Mouse (Mus musculus): ENCODE results near the gene Acot12.
A peak's percentile ranks its signal among the peaks of the same experiment; 100 is the strongest.

Acot12 gene

DNA sequence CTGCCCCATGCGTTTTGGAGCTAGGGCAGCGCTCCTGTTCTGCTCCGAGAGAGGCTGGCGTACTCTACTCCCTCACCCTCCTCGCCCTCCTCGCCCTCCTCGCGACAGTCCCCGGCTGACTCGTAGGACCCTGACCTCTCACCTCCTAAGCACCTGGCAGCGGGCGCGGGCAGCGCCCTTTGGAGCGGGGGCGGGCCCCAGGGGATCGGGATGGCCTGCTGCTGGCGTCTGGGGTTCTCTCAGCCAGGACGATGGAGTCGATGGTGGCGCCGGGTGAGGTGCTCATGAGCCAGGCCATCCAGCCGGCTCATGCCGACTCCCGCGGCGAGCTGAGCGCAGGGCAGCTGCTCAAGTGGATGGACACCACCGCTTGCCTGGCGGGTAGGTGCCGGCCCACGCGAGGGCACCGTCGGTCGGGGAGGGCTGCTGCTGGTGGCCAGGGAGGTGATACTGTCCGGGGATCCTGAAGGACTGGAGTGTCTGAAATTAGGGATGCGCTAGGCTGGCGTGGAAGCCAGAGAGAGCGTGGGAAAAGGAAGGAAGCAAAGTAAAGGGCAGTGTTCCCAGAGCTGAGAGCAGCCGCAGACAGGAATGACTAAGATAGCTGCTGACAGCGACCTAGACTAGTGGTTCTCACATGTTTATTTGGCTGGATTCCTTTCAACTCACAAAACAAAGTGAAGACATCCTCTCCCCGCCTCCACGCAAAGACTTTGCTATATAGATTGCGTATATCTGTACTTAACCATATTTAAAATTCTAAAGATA, at the start of gene Acot12:
Acot12 (plus strand) TSS at position 233 of the 768 bp plus-strand sequence.
- no peak for DNase-seq (ENCODE audit: low read depth in 1 of 2, low spot score in 2 of 2)

DNA sequence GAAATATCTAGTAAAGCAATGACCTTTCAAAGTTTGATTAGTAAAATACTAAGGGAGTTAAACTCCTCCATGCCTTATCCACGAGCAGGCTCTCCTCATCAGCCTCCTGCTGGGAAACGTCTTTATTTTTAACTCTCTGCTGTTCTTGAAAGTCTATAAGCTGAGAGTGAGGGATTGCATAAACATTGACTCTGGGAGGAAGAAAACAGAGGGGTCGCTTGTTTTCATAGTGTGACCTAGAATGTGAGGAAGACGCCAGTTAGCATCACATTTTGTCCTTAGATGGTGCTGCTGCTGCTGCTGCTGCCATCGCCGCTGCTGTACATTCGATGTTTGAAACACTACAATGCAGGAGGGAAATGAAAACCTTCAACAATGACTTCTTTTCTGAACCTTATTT, 47.7 kb upstream of the Acot12 start:
- DNase-seq (ENCODE audit: low read depth in 1 of 2, low spot score in 2 of 2) = no peak

DNA sequence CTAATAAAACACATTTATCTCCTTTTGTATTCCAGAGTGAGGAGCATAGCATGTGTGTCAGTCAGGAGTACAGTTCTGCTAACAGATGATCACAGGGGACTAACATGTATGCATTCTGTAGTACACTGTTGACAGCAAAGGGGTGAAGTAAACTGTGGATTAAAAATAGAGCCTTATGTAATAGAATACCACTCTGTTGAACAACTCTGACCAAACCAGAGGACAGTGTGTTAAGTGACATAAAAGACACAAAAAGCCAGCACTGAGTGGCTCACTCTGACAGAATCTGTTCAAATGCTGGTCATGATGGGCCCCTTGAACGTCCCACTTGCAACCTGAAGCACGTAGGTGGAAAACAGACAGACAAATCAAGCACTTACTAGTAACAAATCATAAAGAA, 45.9 kb upstream of the Acot12 start:
- no peak for DNase-seq (ENCODE audit: low read depth in 1 of 2, low spot score in 2 of 2)

DNA sequence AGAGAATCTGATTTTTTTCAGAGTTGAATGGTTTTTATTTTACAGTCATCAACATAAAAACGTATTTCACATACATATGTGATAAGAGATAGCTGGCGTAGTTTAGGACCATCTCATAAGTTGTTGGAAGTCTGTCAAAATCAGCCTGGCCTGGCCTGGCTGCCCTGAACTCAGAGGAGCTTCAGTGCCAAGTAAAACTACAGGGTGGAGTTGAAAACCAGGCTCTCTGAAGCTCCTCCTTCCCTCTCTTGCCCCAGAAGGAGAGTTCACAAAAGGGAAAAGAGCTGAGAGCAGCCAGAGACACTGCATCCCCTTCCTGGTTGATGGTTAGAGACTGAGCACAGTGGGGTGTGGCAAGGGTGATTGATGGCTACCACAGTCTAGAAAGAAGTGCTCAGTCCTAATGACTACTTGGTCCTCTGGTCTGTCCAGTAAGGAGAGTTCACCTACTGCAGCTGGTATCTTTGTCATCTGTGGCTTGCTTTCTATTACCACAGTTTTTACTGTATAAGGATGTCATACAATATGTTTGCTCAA, 45.1 kb upstream of the Acot12 start:
- DNase-seq (ENCODE audit: low read depth in 1 of 2, low spot score in 2 of 2) = no peak

DNA sequence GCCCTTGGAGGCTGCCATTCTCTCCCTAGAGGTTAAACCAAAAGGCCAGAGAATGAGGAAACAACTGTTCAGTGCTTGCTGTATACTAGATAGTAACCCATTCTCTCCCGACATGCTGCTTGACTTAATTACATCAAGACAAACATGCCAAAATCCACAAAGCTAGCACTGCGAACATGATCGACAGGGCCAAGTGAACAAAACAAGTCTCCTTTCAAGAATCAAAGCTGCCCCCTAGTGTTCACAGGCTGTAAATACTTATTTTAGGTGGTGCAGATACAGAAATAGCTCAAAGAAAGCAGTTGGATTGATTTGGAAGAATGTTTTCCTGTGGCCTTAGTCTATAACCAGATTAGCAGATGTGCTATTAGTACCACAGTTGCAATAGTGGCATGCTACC, 44.3 kb upstream of the Acot12 start:
- DNase-seq (ENCODE audit: low read depth in 1 of 2, low spot score in 2 of 2) = no peak

DNA sequence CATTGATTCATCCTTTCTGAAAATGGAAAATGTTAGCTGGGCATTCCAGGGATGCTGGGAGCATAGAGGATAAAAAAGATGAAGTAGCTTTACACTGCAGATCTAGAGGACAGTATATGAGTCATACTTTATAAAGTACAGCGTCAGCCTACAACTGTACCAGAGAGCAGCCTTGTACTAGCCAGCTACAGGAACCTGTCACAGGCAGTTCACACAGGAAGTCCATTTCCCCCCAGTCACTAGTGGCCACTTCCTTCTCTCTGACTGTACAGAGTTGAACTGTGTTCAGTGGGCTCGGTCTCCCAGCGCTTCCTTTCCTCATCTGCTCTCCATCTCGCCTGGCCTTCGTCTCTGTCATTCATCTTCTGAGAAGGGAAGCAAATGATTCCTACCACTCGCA, 39.0 kb upstream of the Acot12 start:
- DNase-seq (ENCODE audit: low read depth in 1 of 2, low spot score in 2 of 2) = peak in 1 of 2 experiments; percentile 13

DNA sequence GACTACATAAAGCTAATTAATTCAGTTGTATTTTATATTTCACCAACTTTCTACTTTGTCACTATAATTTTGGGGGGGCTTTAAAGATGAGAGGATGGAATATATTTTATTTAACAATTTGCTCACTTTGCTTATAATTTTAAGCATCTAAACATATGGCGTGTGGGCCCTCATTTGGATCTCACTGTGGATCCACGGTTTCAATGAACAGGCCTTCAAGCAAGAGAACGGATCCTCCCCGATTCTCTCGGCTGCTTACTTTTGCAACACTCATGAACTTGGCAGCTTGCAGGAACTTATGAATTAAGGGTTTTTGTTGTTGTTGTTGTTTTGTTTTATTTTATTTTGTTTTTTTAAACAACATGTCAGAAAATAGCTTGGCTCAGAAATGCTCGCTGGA, 21.8 kb upstream of the Acot12 start:
- DNase-seq (ENCODE audit: low read depth in 1 of 2, low spot score in 2 of 2) = no peak

DNA sequence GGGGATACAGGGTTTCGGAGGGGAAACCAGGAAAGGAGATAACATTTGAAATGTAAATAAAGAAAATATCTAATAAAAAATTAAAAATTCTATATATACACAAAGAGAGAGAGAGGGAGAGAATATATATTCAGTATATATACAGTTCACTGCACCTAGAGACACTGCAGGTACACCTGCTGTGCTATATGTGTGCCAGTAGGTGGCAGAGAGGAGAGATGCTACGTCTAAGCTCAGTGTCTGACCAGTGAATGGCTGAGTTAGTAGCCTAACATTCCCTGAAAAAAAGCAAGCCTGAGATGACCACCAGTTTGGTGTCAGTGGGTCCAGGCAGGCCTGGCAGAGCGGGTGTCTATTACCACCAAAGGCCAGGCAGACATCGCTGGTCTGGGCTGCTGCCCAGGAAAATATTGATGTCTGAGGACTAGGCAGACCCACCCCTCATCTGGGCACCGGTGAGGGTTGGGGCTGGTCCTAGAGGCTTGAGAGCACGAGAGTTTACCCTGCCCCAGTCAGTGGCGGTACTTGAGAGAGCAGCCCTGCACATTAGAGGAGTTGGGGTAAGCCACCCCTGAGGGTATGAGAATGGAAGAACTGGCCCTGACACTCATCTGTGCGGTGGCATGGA, 18.1 kb upstream of the Acot12 start:
- DNase-seq (ENCODE audit: low read depth in 1 of 2, low spot score in 2 of 2) = no peak

DNA sequence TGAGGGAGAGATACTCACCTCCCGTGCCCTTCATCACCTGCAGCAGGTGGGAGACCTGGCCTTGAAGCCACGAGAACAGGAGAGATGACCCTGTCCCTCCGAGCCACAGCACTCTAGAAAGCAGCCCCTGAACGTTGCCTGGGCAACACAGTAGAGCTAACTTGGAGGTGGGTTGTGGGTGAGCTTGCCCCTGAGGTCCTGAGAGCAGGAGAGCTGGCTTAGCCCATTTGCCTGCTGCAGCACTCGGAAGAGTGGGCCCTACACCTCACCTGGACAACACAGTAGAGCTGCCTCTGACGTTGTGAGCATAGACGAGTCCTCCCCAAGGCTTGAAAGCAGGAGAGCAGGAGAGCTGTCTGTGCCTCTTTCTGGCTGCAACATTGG, 17.6 kb upstream of the Acot12 start:
- DNase-seq (ENCODE audit: low read depth in 1 of 2, low spot score in 2 of 2) = no peak

DNA sequence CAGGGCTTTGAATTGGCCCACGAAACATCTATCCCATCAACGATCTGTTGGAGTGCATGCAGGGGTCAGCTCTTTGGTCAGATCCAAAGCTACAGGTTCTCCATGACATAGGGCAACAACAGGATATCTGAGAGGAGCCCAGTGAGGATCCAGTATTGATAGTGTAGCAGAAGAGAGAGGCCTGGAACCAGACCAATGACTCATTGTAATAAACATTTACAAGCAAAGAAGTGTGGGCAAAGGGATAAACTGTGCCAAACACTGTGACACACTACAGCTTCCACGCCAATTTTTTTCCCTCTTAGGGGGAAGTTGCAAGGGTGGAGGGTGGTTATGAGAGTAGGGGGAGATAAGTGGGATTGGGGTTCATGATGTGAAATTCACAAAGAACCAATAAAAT, 17.1 kb upstream of the Acot12 start:
- no peak for DNase-seq (ENCODE audit: low read depth in 1 of 2, low spot score in 2 of 2)

DNA sequence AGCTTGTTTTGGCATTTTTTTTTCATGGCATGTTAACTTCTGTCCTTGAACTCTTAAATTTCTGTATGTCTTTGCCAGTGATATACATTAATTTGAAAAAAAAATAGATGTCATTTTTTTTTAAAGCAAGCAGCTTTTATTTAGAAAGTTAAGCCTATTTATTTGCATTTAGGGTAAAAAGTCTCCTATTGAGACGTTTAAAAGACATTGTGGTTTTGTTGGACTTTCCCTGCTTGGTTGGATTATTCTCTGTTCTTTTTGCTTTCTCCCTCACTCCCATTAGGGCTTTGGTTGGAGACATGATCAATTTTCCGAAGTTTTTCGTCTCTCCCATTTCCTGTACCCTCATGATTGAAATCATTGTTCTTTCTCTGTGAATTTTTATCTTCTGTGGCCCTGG, 16.2 kb upstream of the Acot12 start:
- DNase-seq (ENCODE audit: low read depth in 1 of 2, low spot score in 2 of 2) = no peak

DNA sequence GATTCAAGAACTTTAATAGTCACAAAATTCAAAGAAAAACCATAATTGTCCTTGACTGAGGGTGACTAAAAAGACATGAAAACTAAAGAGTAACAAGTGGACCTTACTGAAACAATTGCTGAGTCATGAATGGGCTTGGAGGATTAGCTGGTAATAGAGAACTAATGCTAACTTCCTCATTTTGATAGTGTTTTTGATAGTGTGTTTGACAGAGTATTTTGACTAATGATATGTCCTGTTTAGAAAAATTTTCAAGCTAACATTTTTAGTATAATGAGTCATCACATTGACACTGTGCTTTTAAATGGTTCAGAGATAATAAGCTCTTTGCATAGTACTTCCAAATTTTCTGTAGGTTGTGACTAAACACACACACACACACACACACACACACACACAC, 13.4 kb upstream of the Acot12 start:
- DNase-seq (ENCODE audit: low read depth in 1 of 2, low spot score in 2 of 2) = no peak

DNA sequence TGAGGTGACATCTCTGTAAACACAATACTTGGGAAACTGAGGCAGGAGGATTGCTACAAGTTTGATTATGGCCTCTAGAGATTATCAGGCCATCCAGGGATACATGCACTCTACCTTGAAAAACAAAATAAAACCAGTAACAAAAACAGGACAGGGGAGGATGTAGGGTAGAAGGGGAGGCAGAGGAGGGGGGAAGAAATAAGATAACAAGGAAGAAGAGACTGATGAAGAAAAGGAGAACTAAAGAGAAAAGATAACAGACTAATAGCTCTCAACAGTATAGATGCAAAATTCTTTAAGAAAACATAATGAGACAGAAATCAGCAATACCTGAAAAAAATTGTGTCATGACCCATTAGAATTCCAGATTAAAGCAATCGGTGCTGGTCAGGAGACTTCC, 4.1 kb upstream of the Acot12 start:
- DNase-seq (ENCODE audit: low read depth in 1 of 2, low spot score in 2 of 2) = no peak

DNA sequence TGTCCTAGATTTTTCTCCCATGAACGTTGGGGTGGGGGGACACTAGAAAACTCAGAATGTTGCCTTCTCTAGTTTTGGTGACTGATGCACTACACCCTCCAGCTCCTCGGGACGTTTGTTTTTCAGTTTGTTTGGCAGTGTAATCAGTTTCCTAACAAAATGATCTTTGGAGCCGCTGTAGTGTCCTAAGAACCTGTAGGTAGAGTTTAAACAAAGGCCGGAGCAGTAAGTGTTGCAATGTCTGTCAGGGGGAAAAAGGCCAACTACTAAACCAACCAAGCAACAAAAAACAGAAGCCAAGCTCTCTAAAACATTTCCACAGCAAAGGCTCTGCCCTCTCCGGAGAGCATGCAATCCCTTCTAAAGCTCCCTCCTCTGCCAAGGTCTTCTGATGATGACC, 461 bp upstream of the Acot12 start:
- no peak for DNase-seq (ENCODE audit: low read depth in 1 of 2, low spot score in 2 of 2)

DNA sequence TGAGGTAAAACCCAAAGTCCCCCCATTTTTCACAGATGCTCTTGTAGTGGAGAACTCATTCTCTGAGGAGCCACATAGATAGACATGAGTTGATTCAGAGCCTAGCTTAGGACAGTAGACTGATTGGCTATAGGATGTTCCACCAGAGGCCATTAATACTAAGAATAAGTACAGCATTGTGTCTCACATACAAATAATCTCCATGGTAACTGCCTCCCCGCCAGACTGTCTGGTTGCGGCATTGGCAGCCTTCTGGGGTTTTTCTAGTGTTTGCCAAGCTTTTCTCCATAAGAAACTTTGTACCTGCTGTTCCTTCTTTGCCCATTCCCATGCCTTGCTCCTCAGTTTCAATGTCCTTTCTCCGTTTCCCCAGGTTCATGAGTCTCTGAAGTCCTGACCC, 1.9 kb downstream of the Acot12 start:
- DNase-seq (ENCODE audit: low read depth in 1 of 2, low spot score in 2 of 2) = no peak

DNA sequence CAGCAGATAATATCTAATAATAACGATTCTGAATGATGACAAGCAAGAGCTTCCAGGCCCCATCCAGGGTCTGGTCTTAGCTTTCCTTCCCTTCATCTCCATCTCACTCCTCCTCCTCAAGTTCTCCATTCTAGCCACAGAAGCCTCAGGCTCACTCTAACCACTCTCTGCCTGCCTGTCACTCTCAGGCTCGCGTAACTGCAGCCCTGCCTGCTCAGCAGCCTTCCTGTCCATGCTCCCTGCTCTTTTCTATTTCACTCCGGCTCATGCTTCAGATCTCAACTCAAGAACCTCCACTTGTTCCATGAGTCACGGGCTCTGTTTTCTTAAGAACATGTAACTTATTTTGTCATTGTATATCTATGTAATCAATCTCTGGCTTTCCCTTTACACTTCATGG, 5.2 kb downstream of the Acot12 start:
- DNase-seq (ENCODE audit: low read depth in 1 of 2, low spot score in 2 of 2) = no peak

DNA sequence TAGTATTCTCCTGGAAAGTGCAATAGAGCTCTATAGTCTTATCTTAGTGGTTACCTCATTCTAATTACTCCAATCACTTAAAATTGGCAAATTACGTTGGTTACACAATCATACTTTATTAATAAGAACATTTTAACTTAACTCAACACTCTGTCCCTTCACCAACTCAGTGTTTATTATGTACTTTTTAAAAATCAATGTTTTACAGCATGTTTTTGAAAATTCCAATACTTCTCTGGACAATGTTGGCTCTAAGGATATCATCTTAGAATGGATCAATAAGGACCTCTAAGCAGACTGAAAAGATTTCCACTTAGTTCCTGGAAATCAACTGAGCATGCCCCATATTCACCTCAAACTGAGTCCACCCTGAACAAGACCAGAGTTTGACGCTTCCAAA, 7.1 kb downstream of the Acot12 start:
- DNase-seq (ENCODE audit: low read depth in 1 of 2, low spot score in 2 of 2) = no peak

DNA sequence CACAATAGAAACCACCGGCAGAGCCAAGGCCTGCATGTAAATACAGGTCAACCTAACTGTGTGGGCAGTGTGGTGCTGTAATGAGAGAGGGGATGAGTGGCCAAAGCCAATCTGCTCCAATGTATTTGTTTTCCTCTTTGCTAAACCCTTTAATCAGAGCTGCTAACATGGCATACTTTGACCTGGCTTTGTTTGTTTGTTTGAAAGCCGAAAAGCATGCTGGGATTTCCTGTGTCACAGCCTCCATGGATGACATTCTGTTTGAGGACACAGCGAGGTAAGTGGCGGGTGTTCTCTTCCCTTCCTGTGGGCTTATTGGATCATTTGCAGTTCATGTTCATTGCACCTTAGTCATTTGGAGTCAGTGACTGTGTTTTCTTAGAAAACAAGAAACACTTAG, 8.7 kb downstream of the Acot12 start:
- no peak for DNase-seq (ENCODE audit: low read depth in 1 of 2, low spot score in 2 of 2)

DNA sequence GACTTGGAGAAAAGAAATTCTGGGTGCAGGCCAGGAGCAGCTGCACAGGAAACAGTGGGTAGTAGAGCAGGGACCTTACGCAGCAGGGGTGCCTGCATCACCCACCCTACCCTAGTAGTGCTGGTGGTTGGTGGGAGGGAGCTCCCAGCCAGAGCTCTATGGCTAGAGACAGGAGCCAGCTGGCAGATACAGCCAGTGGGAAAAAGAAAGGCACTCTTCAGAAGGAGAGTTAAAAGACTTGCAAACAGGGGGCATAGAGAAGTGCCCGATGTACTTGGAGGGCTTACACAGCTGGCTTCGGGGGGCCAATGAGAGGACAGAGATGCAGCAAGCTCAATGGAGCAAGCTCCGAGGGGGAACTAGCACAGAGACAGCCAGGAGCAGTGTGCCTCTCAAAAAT, 12.4 kb downstream of the Acot12 start:
- no peak for DNase-seq (ENCODE audit: low read depth in 1 of 2, low spot score in 2 of 2)

DNA sequence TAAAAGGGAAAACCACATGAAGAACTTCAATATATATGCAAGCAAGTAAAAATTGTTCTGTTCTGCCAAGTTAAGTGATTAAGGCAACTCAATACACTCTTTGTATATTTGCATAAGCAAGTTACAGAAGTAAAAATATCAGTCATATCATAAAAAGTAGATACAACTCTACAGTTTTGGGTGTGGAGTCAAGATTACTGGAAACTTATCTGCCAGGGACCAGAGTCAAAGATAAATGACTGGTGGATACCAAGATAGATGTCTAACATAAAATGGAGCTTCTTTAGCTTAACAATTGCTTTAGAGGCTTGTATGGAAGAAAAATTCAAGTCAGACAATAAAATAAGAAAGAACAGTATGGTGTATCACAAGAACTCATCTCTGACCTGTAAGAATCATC, 13.4 kb downstream of the Acot12 start:
- DNase-seq (ENCODE audit: low read depth in 1 of 2, low spot score in 2 of 2) = no peak

DNA sequence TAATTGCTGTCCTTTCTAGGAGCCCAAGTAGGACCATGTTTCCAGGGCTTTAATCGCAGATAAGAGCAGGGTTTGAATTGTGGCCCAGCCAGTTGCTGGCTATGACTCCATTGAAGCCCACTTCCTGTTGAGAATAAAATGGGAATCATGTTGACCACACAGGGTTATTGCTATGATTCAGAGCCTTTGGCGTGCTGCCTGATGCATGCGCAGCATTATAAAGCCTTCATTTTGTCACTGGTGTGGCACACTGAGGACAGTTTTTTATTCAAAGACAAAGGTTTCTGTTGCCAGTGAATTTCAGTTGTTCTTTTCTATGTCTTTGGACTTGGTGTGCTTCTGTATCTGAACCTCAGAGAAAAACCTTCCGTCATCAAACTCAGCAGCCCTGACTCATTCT, 14.9 kb downstream of the Acot12 start:
- no peak for DNase-seq (ENCODE audit: low read depth in 1 of 2, low spot score in 2 of 2)

DNA sequence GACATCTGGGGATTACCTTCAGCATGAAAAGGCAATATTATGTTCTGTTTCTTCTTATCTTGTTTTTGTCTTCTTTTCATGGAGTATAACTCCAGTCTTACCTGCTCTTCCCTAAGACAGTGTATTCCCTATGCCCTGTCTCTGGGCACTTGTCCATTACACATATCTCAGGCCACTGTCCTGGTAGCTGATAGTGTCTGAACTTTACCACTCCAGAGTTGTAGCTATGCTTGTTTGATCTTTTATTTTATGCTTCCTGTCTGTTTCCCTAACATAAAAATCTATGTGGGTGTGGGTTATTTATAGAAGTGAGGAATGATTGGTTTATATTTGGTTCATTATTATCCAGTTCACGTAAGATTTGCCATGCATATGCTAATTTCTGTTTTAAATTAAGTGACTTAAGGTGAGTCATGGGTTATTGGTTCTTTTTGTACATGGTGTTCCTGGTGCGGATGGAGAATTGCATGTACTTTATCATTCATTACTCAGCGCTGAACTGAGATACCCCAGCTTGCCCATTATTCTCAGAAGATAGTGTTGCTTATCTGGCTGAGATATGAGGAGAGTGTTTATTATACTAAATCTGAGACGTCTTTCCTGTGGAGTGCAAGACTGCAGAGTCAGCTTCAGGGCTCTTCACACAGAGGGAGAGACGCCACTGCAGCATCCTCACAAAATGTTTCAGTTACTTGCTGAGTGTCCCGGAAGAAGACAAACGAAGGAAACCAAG, 17.2 kb downstream of the Acot12 start:
- no peak for DNase-seq (ENCODE audit: low read depth in 1 of 2, low spot score in 2 of 2)

Data from monocyte, adult 2 months (primary cell).